17 mouse cellular contexts compared by ENCODE assay signal in genomic region chr1:72287893-72288292, GRCm38 (mm10). TPM values are rescaled to one million over a fixed set of nuclear protein-coding genes. Genes with fewer than 3 reads are reported as not detected.
A peak's percentile ranks its signal among the peaks of the same experiment; 100 is the strongest.
DNase-seq lines count a peak whose midpoint lies in the region; ATAC-seq and TF ChIP-seq lines count a peak whose summit lies in the region.
"Had no signal": no experiment of that assay in that cellular context is flagged by ENCODE, and none has a peak within 500 bp of the region (broad histone marks: within the 10 kb centered on the region; RNA-seq: fewer than 3 reads in every experiment).

No protein-coding gene starts in this region.

- H3K27ac ChIP-seq in liver, adult 2 months (replicated peaks; ENCODE audit: insufficient read depth, low read depth, low read length): peak overlapping the region; percentile 88
- H3K27ac ChIP-seq in intestine, postnatal 0 days (ENCODE audit: low read depth, low read length): no peak overlapping the region
- H3K27ac ChIP-seq in kidney, embryonic 16.5 days (ENCODE audit: low read length): peak overlapping the region; percentile 91
- peak overlapping the region; percentile 82 for H3K27ac ChIP-seq in liver, embryonic 16.5 days (ENCODE audit: low read length)
- H3K27ac ChIP-seq: macrophage had no signal

- no peaks in the 10 kb centered on the region for H3K9me3 ChIP-seq in intestine, postnatal 0 days (ENCODE audit: control insufficient read depth)
- no peaks in the 10 kb centered on the region for H3K9me3 ChIP-seq in kidney, embryonic 16.5 days (ENCODE audit: low read length)
- no peaks in the 10 kb centered on the region for H3K9me3 ChIP-seq in liver, embryonic 16.5 days (replicated peaks; ENCODE audit: control insufficient read depth, low read length)
- H3K9me3 ChIP-seq: embryonic facial prominence, embryonic 12.5 days; heart, embryonic 12.5 days; hindbrain, embryonic 15.5 days had no signal

- H3K4me1 ChIP-seq in liver, adult 2 months (ENCODE audit: control insufficient read depth, insufficient read depth, low read length): peaks cover 16% of the 10 kb centered on the region
- peaks cover 8% of the 10 kb centered on the region; the same call in 1 of the 2 replicates for H3K4me1 ChIP-seq in intestine, postnatal 0 days (replicated peaks; ENCODE audit: control insufficient read depth, insufficient read depth, low read length)
- H3K4me1 ChIP-seq in kidney, embryonic 16.5 days (ENCODE audit: insufficient read depth, low read length): peaks cover 7% of the 10 kb centered on the region; the same call in 1 of the 2 replicates
- peaks cover 5% of the 10 kb centered on the region for H3K4me1 ChIP-seq in liver, embryonic 16.5 days (ENCODE audit: control insufficient read depth, low read depth, low read length)

- DNase-seq in liver, adult 2 months (ENCODE audit: extremely low read depth, low read depth, low spot score): peak; percentile 85
- no peak for DNase-seq in liver
- no peak for DNase-seq in adrenal gland, postnatal 10 days
- DNase-seq in layer of hippocampus, adult 9-11 months: no peak
- DNase-seq: adrenal gland, postnatal 25 days; cerebellum, postnatal 14 days; gastrocnemius, postnatal 36 days; lung, adult 18-20 months; thymus, postnatal 36 days had no signal

- TF ChIP-seq POLR2A in liver, adult 2 months (IDR thresholded peaks at IDR 0.05; ENCODE audit: extremely low read depth, insufficient read depth, low read length): no peak

- 0 out of 2 replicates have a peak overlapping the region, but pooled peaks have one; percentile 30 for H3K9ac ChIP-seq in liver, adult 2 months (ENCODE audit: low read depth, low read length)
- H3K9ac ChIP-seq in intestine, postnatal 0 days (ENCODE audit: low read depth, low read length): no peak overlapping the region
- H3K9ac ChIP-seq in kidney, embryonic 16.5 days (replicated peaks; ENCODE audit: low read length): no peak overlapping the region
- no peak overlapping the region for H3K9ac ChIP-seq in liver, embryonic 16.5 days (ENCODE audit: low read depth, low read length)
- H3K9ac ChIP-seq: embryonic facial prominence, embryonic 12.5 days; heart, embryonic 12.5 days had no signal

- no peak overlapping the region for H3K4me2 ChIP-seq in intestine, postnatal 0 days (replicated peaks; ENCODE audit: low read depth)
- no peak overlapping the region; the same call in 1 of the 2 replicates for H3K4me2 ChIP-seq in kidney, embryonic 16.5 days (replicated peaks; ENCODE audit: low read depth, low read length)
- H3K4me2 ChIP-seq in liver, embryonic 16.5 days (ENCODE audit: low read depth, low read length): peak overlapping the region; percentile 11; the same call in 1 of the 2 replicates
- H3K4me2 ChIP-seq: embryonic facial prominence, embryonic 12.5 days; heart, embryonic 12.5 days had no signal

- no peak overlapping the region for H3K4me3 ChIP-seq in liver, adult 2 months (ENCODE audit: insufficient read depth, low read depth, low read length)
- H3K4me3 ChIP-seq in intestine, postnatal 0 days (ENCODE audit: low read depth, low read length): no peak overlapping the region
- H3K4me3 ChIP-seq in kidney, embryonic 16.5 days (ENCODE audit: low read length): no peak overlapping the region
- H3K4me3 ChIP-seq in liver, embryonic 16.5 days (ENCODE audit: low read depth, low read length): no peak overlapping the region
- H3K4me3 ChIP-seq: embryonic facial prominence, embryonic 12.5 days; heart, embryonic 12.5 days had no signal

- peak; percentile 14; the same call in 1 of the 2 replicates for ATAC-seq in intestine, postnatal 0 days
- ATAC-seq in kidney, embryonic 16.5 days (ENCODE audit: low FRiP score, low TSS enrichment): peak; percentile 12; the same call in 1 of the 2 replicates
- ATAC-seq in liver, embryonic 16.5 days (ENCODE audit: low read depth): peak; percentile 44

- no peaks in the 10 kb centered on the region for H3K79me2 ChIP-seq in liver, adult 2 months (ENCODE audit: control insufficient read depth, insufficient read depth, low read length)

- no peaks in the 10 kb centered on the region for H3K36me3 ChIP-seq in liver, adult 2 months (ENCODE audit: control insufficient read depth, insufficient read depth, low read length)
- no peaks in the 10 kb centered on the region for H3K36me3 ChIP-seq in intestine, postnatal 0 days (ENCODE audit: control insufficient read depth, insufficient read depth)
- H3K36me3 ChIP-seq in kidney, embryonic 16.5 days (ENCODE audit: insufficient read depth, low read length): no peaks in the 10 kb centered on the region
- H3K36me3 ChIP-seq in liver, embryonic 16.5 days (ENCODE audit: control insufficient read depth, insufficient read depth): no peaks in the 10 kb centered on the region
- H3K36me3 ChIP-seq: embryonic facial prominence, embryonic 12.5 days; heart, embryonic 12.5 days had no signal

- TF ChIP-seq CTCF in liver, adult 2 months (IDR thresholded peaks at IDR 0.05; ENCODE audit: low read depth, low read length): no peak
- TF ChIP-seq CTCF in intestine, postnatal 0 days (IDR thresholded peaks at IDR 0.05; ENCODE audit: low read depth): no peak

- WGBS in liver, adult 2 months: 49% methylated on average over 4 of the region's 4 CpGs
- 55% methylated on average over 4 of the region's 4 CpGs for WGBS in intestine, postnatal 0 days
- 64% methylated on average over 4 of the region's 4 CpGs for WGBS in kidney, embryonic 16.5 days
- 56% methylated on average over 4 of the region's 4 CpGs for WGBS in liver, embryonic 16.5 days (ENCODE audit: insufficient replicate concordance)

- H3K27me3 ChIP-seq in liver, adult 2 months (ENCODE audit: control insufficient read depth, insufficient read depth, low read length): no peaks in the 10 kb centered on the region
- no peaks in the 10 kb centered on the region for H3K27me3 ChIP-seq in intestine, postnatal 0 days (replicated peaks; ENCODE audit: control insufficient read depth, insufficient read depth, low read length)
- H3K27me3 ChIP-seq in kidney, embryonic 16.5 days (ENCODE audit: insufficient read depth, low read length): no peaks in the 10 kb centered on the region
- peaks cover 5% of the 10 kb centered on the region for H3K27me3 ChIP-seq in liver, embryonic 16.5 days (ENCODE audit: control insufficient read depth, insufficient read depth, low read depth, low read length)
- H3K27me3 ChIP-seq: embryonic facial prominence, embryonic 12.5 days; hindbrain, embryonic 15.5 days had no signal

RNA-seq across cellular contexts. Expression of gene Tmem169, which starts 3.7 kb away (rescaled TPM):
- total RNA-seq in liver, adult 2 months (2014; rRNA removed): 0.13 and 0.18 TPM in 2 replicates
- polyA plus RNA-seq in liver, adult 2 months (2012; rRNA removed): 0.14 and 0.16 TPM in 2 replicates
- 1.3 TPM in 2 replicates for polyA plus RNA-seq in intestine, postnatal 0 days (2015; fragmentation: Nextera tagmentation; extraction: Ambion mirVana)
- 5.8 and 5.9 TPM in 2 replicates for polyA plus RNA-seq in kidney, embryonic 16.5 days (2015; fragmentation: Nextera tagmentation; extraction: Ambion mirVana)
- 0.45 and 0.72 TPM in 2 replicates for polyA plus RNA-seq in liver, embryonic 16.5 days (2015; fragmentation: Nextera tagmentation; extraction: Ambion mirVana)
- total RNA-seq in adrenal gland, postnatal 10 days (2021): 1 to 10 TPM; 2.8 to 4.1 TPM
- total RNA-seq: gastrocnemius, postnatal 36 days; MEL had no signal
- polyA plus RNA-seq: macrophage had no signal

RNA-seq across cellular contexts. Expression of gene Pecr, which starts 3.8 kb away (rescaled TPM):
- total RNA-seq in liver, adult 2 months (2014; rRNA removed): 262 and 269 TPM in 2 replicates
- polyA plus RNA-seq in liver, adult 2 months (2012; rRNA removed): 228 and 250 TPM in 2 replicates
- 67.9 and 88.6 TPM in 2 replicates for polyA plus RNA-seq in intestine, postnatal 0 days (2015; fragmentation: Nextera tagmentation; extraction: Ambion mirVana)
- polyA plus RNA-seq in kidney, embryonic 16.5 days (2015; fragmentation: Nextera tagmentation; extraction: Ambion mirVana): 62.5 and 70.7 TPM in 2 replicates
- polyA plus RNA-seq in liver, embryonic 16.5 days (2015; fragmentation: Nextera tagmentation; extraction: Ambion mirVana): 75.9 and 84.2 TPM in 2 replicates
- 10 to 100 TPM; 43.4 to 47.0 TPM for total RNA-seq in adrenal gland, postnatal 10 days (2021)

RNA-seq across cellular contexts. Expression of gene Xrcc5, which starts 19.3 kb away (rescaled TPM):
- 18.7 and 23.5 TPM in 2 replicates for total RNA-seq in liver, adult 2 months (2014; rRNA removed)
- polyA plus RNA-seq in liver, adult 2 months (2012; rRNA removed): 3.2 and 3.3 TPM in 2 replicates
- polyA plus RNA-seq in intestine, postnatal 0 days (2015; fragmentation: Nextera tagmentation; extraction: Ambion mirVana): 14.0 and 14.3 TPM in 2 replicates
- polyA plus RNA-seq in kidney, embryonic 16.5 days (2015; fragmentation: Nextera tagmentation; extraction: Ambion mirVana): 55.1 and 58.5 TPM in 2 replicates
- 14.0 and 14.9 TPM in 2 replicates for polyA plus RNA-seq in liver, embryonic 16.5 days (2015; fragmentation: Nextera tagmentation; extraction: Ambion mirVana)
- 10 to 100 TPM; 13.0 to 15.8 TPM for total RNA-seq in adrenal gland, postnatal 10 days (2021)
